Mouse (Mus musculus): ENCODE measurements around the gene Olfr310. TPM values are rescaled to one million over a fixed set of nuclear protein-coding genes. Genes with fewer than 3 reads are reported as not detected.

The Olfr310 gene
- not detected for total RNA-seq (2021)
- long read RNA-seq, experiment 1 = 0 reads
- long read RNA-seq, experiment 2 = 0 reads

GRCm38 (mm10) chr7:86277072-86277471 is at the start of gene Olfr310:
Gene Olfr310, minus strand, starts transcription at chr7:86277172.
- no peak for DNase-seq (ENCODE audit: low spot score)

- no peak for DNase-seq (ENCODE audit: low spot score)
Observed at GRCm38 (mm10) chr7:86325530-86325929, 48.6 kb upstream of the Olfr310 start, which contains the start of gene Olfr308. Gene Olfr308, minus strand, starts transcription at chr7:86325630.

GRCm38 (mm10) chr7:86321323-86321722 is 44.4 kb upstream of the Olfr310 start:
- no peak for DNase-seq (ENCODE audit: low spot score)

- DNase-seq (ENCODE audit: low spot score) = no peak
Observed at GRCm38 (mm10) chr7:86313608-86314007, 36.6 kb upstream of the Olfr310 start, which contains the start of gene Olfr309. Gene Olfr309, minus strand, starts transcription at chr7:86313708.

DNA sequence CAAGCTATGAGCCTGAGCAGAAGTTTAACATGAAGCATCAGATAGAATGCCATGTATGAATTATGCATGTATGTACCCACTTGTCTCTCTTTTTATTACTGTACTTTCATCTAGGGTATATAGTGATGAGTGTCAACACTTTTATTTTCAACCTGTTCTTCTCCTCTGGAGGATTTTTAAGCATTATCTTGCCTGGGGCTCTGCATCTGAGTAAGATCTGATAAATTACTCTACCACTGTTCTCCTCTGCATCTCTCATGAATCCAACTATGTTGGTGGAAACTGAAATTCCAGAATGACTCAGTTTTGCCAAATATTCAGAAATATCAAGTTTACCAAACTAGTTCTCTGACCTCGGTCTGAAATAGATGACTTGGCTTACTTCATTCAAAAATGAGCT is 30.8 kb downstream of the Olfr310 start, which contains the start of gene Vmn2r76:
Gene Vmn2r76, minus strand, starts transcription at position 101 of the 400 bp plus-strand sequence.
- DNase-seq (ENCODE audit: low spot score) = no peak

Small RNAs within 50 kb of the gene (microRNA-seq; reads per million reads assigned to microRNA genes)
- gene Gm23192 = not detected

Other genes with a start within 250 kb of the Olfr310 start
- not detected for gene Vmn2r75, start 105.4 kb downstream of the Olfr310 start, total RNA-seq (2021)
- not detected for gene Vmn2r76, start 30.9 kb downstream of the Olfr310 start, total RNA-seq (2021)
- gene Olfr309, start 36.5 kb upstream of the Olfr310 start, total RNA-seq (2021) = not detected
- gene Olfr308, start 48.5 kb upstream of the Olfr310 start, total RNA-seq (2021) = not detected
- not detected for gene Olfr307, start 60.4 kb upstream of the Olfr310 start, total RNA-seq (2021)
- not detected for gene Olfr305, start 89.8 kb upstream of the Olfr310 start, total RNA-seq (2021)
- not detected for gene Olfr304, start 109.5 kb upstream of the Olfr310 start, total RNA-seq (2021)
- not detected for gene Olfr303, start 120.6 kb upstream of the Olfr310 start, total RNA-seq (2021)
- gene Olfr301, start 126.7 kb upstream of the Olfr310 start, total RNA-seq (2021) = not detected
- not detected for gene Olfr299, start 182.7 kb upstream of the Olfr310 start, total RNA-seq (2021)
- gene Olfr298, start 215.3 kb upstream of the Olfr310 start, total RNA-seq (2021) = not detected
- gene Olfr297, start 242.8 kb upstream of the Olfr310 start, total RNA-seq (2021) = not detected

Measured in gastrocnemius, adult 18-20 months (tissue).